Mouse (Mus musculus) liver, postnatal 0 days (tissue): ENCODE data around the gene Pde4d. TPM values are rescaled to one million over a fixed set of nuclear protein-coding genes. Genes with fewer than 3 reads are reported as not detected.

Experiments used
- ATAC-seq: fragments of 200-750 bp; cut with Nextera tagmentation; 2 replicates; pipeline ENCODE4 v1.8.0; 2017; ENCODE audit warnings: mild to moderate bottlenecking, moderate library complexity
- DNase-seq: peaks from one replicate; pipeline ENCODE4 v3.0.0-alpha.2; 2016
- H3K27ac ChIP-seq: fragments of 300-500 bp; sonication (generic); 2 replicates; pipeline ENCODE4 v1.5.1; 2014; ENCODE audit warnings: antibody characterized with exemption, moderate library complexity, mild to moderate bottlenecking, low read depth
- H3K27me3 ChIP-seq: fragments of 300-500 bp; sonication (generic); 2 replicates; pipeline ENCODE4 v1.6.1; 2014; ENCODE audit warnings: low read length, control low read depth, mixed read lengths; ENCODE audit not compliant: insufficient read depth
- H3K36me3 ChIP-seq: fragments of 300-500 bp; sonication (generic); replicated peaks from 2 replicates; pipeline ENCODE4 v1.6.1; 2014; ENCODE audit warnings: mild to moderate bottlenecking, control low read depth, low read length, moderate library complexity, mixed read lengths; ENCODE audit not compliant: insufficient read depth
- H3K4me1 ChIP-seq: fragments of 300-500 bp; sonication (generic); 2 replicates; pipeline ENCODE4 v1.6.1; 2014; ENCODE audit warnings: antibody characterized with exemption, mild to moderate bottlenecking, control low read depth; ENCODE audit not compliant: insufficient read depth
- H3K4me2 ChIP-seq: fragments of 300-500 bp; sonication (generic); 2 replicates; pipeline ENCODE4 v1.6.1; 2014; ENCODE audit warnings: low read depth, mild to moderate bottlenecking, low read length, moderate library complexity, mixed read lengths
- H3K4me3 ChIP-seq: fragments of 300-500 bp; sonication (generic); 2 replicates; pipeline ENCODE4 v1.5.1; 2014; ENCODE audit warnings: low read depth, low read length
- H3K9ac ChIP-seq: fragments of 300-500 bp; sonication (generic); replicated peaks from 2 replicates; pipeline ENCODE4 v1.6.1; 2014; ENCODE audit warnings: mild to moderate bottlenecking, moderate library complexity
- H3K9me3 ChIP-seq: fragments of 300-500 bp; sonication (generic); 2 replicates; pipeline ENCODE4 v1.6.1; 2016; ENCODE audit warnings: mild to moderate bottlenecking, control low read depth, low read length, mixed read lengths
- CTCF ChIP-seq: sonication (generic); IDR thresholded peaks from 2 replicates; pipeline ENCODE4 v1.5.1; 2016; ENCODE audit warnings: antibody characterized with exemption, low read depth
- EP300 ChIP-seq: IDR thresholded peaks from 2 replicates; pipeline ENCODE4 v1.6.1; 2016; ENCODE audit warnings: antibody characterized with exemption, low read depth, mild to moderate bottlenecking
- WGBS: fragments of 180-500 bp; shearing (Covaris S2); extraction: QIAGEN DNeasy Blood & Tissue Kit; methylation state at CpG from one replicate; pipeline ENCODE4 v1.1.7; 2014; ENCODE audit not compliant: insufficient replicate concordance; 5-methylcytosine and 5-hydroxymethylcytosine counted together
- polyA plus RNA-seq: library from polyadenylated mRNA; unstranded; fragments of >200 nt; fragmentation: Nextera tagmentation; extraction: Ambion mirVana; gene quantifications from 2 replicates; pipeline ENCODE4 v1.2.1, GENCODE M21; 2015

The Pde4d gene
- polyA plus RNA-seq, 1 experiment from 2014 or later: 6.1 TPM

DNA sequence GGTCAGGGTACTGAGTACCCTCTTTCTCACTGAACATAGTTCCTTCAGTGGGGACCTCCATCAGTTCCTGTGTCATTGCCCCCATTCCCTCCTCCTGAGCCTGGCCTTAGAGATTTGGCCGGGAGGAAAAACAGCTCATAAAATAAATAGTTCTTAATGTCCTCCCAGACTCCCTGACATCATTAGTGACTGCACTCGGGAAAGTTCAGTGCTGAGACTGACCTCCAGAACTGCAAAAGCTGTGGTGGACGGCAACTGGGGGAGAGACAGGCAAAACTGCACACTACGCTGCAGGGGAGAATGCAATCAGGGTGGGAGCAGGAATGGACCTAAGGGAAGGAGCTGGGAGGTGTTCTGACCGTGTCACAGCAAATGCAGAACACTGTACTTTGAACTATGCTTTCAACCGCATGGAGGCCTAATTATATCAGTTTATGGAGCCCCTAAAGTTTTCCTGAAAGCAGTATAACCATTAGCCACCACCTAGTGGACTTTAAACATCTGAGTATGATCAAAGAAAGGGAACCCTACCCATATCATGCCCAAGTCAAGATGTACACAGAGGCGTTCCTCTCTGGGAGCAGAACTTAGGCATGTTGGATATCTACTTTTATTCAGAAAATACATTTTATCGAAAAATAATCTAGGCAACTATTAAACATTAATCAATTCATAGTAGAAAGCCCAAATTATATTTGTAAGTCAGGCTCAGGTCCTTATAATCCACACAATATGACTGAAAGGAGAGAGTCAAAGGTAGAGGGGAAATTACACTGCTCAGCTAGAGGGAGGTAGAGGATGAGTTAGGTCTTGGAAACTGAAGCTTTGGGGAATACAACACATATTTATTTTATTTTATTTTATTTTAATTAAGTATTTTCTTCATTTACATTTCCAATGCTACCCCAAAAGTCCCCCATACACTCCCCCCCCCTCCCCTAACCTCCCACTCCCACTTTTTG, 618.8 kb downstream of the Pde4d start:
- no peak overlapping the region for H3K27ac ChIP-seq
- H3K27me3 ChIP-seq: no peaks in the 10 kb centered on the region
- H3K4me2 ChIP-seq: no peak overlapping the region
- ATAC-seq (no peak), DNase-seq (no peak)
- H3K4me3 ChIP-seq: no peak overlapping the region
- TF ChIP-seq CTCF (no peak), EP300 (no peak)
- H3K9me3 ChIP-seq: no peaks in the 10 kb centered on the region
- H3K4me1 ChIP-seq: no peaks in the 10 kb centered on the region
- H3K9ac ChIP-seq: no peak overlapping the region
- WGBS: 74% methylated on average over 8 of the region's 8 CpGs
- no peaks in the 10 kb centered on the region for H3K36me3 ChIP-seq

DNA sequence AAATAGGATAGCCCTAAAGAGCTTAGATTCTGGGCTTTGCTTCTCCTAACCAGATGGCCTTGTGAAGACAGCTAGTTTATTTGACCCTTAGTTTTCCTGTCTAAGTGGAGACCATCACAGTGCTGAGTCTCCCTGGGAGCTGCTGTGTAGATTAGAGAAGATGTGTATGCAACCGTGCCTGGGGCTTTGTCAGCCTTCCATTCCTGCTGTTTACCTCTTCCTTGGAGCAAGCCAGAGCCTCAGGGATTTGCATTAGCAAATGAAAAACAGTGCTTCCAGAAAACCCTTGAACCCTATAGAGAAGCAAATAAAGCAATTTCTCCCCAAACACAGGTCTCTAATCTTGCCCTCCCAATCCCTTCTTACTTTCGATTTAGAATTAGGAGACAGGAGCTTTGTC, 623.6 kb downstream of the Pde4d start:
- 45% methylated on average over 2 of the region's 2 CpGs for WGBS

DNA sequence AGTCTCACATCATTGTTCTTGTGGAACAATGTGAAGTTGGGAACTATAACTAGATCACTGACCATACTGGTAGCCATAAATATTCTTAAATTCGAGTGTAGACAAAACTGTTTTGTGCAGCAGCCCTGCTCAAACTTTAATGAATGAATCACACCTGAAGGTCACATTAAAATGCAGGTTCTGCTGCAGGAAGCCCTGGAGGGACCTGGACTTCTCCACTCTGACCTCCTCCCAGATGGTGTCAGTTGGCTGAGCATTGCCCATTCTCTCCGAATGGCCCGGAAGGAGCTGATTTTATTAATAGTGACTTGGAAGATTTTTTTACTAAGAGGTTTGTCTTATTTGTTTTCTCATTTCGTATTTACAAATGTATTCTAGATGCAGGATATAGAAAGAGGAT, 624.3 kb downstream of the Pde4d start:
- TF ChIP-seq EP300 (no peak), CTCF (no peak)
- ATAC-seq (no peak), DNase-seq (no peak)
- WGBS: 57% methylated on average over 4 of the region's 4 CpGs
- H3K9me3 ChIP-seq: no peaks in the 10 kb centered on the region
- H3K27me3 ChIP-seq: no peaks in the 10 kb centered on the region
- H3K27ac ChIP-seq: no peak overlapping the region
- no peaks in the 10 kb centered on the region for H3K4me1 ChIP-seq
- no peak overlapping the region for H3K4me3 ChIP-seq
- no peak overlapping the region for H3K9ac ChIP-seq
- no peaks in the 10 kb centered on the region for H3K36me3 ChIP-seq
- no peak overlapping the region for H3K4me2 ChIP-seq

More for the DNA sequence above, 623.6 kb downstream of the Pde4d start:
- no peak overlapping the region for H3K27ac ChIP-seq
- ATAC-seq (no peak), DNase-seq (no peak)
- TF ChIP-seq EP300 (no peak), CTCF (no peak)
- H3K4me1 ChIP-seq: no peaks in the 10 kb centered on the region
- H3K4me3 ChIP-seq: no peak overlapping the region
- no peaks in the 10 kb centered on the region for H3K27me3 ChIP-seq
- H3K36me3 ChIP-seq: no peaks in the 10 kb centered on the region
- H3K9ac ChIP-seq: no peak overlapping the region
- H3K9me3 ChIP-seq: no peaks in the 10 kb centered on the region
- H3K4me2 ChIP-seq: no peak overlapping the region

DNA sequence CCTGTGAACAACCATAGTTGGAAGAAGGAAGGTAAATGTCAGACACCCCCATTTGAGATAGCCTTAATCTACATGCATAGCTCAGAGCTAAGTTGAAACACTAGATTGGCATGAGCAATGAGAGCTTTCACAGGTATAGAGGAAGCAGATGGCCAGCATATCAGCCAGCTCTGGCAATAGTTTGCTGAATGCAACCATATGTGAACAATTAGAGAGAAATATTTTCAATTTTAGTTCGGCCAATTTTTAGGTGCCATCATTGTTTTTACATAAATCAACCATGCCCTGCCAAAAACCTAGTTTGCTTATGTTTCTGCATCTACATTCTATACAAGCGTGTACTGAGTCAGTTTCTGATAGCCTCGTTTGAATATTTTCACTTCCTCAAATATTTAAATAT, 642.9 kb downstream of the Pde4d start:
- H3K4me2 ChIP-seq: no peak overlapping the region
- H3K9ac ChIP-seq: no peak overlapping the region
- no peak overlapping the region for H3K27ac ChIP-seq
- ATAC-seq (no peak), DNase-seq (no peak)
- no peaks in the 10 kb centered on the region for H3K9me3 ChIP-seq
- H3K36me3 ChIP-seq: no peaks in the 10 kb centered on the region
- no peaks in the 10 kb centered on the region for H3K27me3 ChIP-seq
- H3K4me3 ChIP-seq: no peak overlapping the region
- no peak for TF ChIP-seq CTCF
- no peak for TF ChIP-seq EP300
- 65% methylated on average over 3 of the region's 3 CpGs for WGBS
- no peaks in the 10 kb centered on the region for H3K4me1 ChIP-seq

DNA sequence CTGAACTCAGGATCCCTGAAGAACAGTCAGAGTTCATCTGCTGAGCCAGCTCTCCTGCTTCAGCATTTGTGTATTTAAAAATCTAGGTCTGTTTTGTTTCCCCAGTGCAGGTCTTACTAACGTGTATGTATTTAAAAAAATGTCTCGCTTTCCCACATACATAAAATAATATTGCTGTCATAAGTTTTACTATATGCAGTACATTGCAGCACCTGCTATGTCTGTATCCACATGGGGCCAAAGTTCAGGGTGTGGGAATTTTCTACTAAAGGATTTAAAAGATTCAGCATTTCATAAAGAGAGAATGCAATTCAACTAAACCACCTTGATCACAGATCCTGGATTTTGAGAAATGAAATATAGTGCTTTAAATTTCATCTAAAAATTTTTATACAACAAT, 646.9 kb downstream of the Pde4d start:
- Histone ChIP-seq H3K4me1 (no peaks in the 10 kb centered on the region), H3K4me3 (no peak overlapping the region), H3K36me3 (no peaks in the 10 kb centered on the region), H3K27me3 (no peaks in the 10 kb centered on the region), H3K27ac (no peak overlapping the region), H3K4me2 (no peak overlapping the region), H3K9me3 (no peaks in the 10 kb centered on the region), H3K9ac (no peak overlapping the region)
- ATAC-seq (no peak), DNase-seq (no peak)
- no peak for TF ChIP-seq CTCF
- no peak for TF ChIP-seq EP300
- 79% methylated on average over 2 of the region's 2 CpGs for WGBS

DNA sequence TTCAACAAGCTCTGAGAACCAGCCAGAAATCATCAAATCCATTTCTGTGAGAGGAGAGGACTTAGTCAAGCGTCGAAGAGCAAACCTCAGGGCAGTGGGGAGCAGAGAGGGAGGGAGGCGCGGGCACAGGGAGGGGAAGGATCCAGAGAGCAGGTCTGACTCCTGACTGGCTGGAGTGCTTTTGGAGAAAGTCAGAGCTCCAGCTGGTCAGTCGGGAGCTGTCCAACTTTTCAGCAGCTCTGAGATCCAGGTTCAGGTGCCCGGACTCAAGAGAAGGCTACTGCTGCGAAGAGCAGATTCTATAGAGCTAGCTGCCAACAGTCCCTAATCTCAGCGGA, 666.2 kb downstream of the Pde4d start:
- Histone ChIP-seq H3K27me3 (peaks cover 30% of the 10 kb centered on the region), H3K9ac (no peak overlapping the region), H3K27ac (no peak overlapping the region), H3K4me1 (peaks cover 3% of the 10 kb centered on the region; the same call in 1 of the 2 replicates), H3K9me3 (no peaks in the 10 kb centered on the region), H3K4me3 (no peak overlapping the region), H3K36me3 (no peaks in the 10 kb centered on the region), H3K4me2 (peak overlapping the region; percentile 44)
- WGBS: 4% methylated on average over 8 of the region's 8 CpGs
- ATAC-seq: no peak
- peak; percentile 40 for DNase-seq
- TF ChIP-seq CTCF (no peak), EP300 (no peak)
